Mouse (Mus musculus) lung, postnatal 0 days (tissue): Measurements from ENCODE around the gene Pjvk. TPM values are rescaled to one million over a fixed set of nuclear protein-coding genes. Genes with fewer than 3 reads are reported as not detected.

Source experiments
- ATAC-seq: fragments of 200-750 bp; cut with Nextera tagmentation; 2 replicates; pipeline ENCODE4 v1.8.0; 2017; ENCODE audit warnings: moderate library complexity
- DNase-seq: peaks from one replicate; pipeline ENCODE4 v3.0.0-alpha.2; 2016; ENCODE audit warnings: low spot score
- H3K27ac ChIP-seq: fragments of 300-500 bp; sonication (generic); 2 replicates; pipeline ENCODE4 v1.5.1; 2014; ENCODE audit warnings: antibody characterized with exemption, mild to moderate bottlenecking, low read length, mixed read lengths
- H3K27me3 ChIP-seq: fragments of 300-500 bp; sonication (generic); replicated peaks from 2 replicates; pipeline ENCODE4 v1.6.1; 2014; ENCODE audit warnings: low read length, mixed read lengths; ENCODE audit not compliant: insufficient read depth
- H3K36me3 ChIP-seq: fragments of 300-500 bp; sonication (generic); 2 replicates; pipeline ENCODE4 v1.6.1; 2014; ENCODE audit warnings: low read length, mixed read lengths; ENCODE audit not compliant: insufficient read depth
- H3K4me1 ChIP-seq: fragments of 300-500 bp; sonication (generic); 2 replicates; pipeline ENCODE4 v1.6.1; 2014; ENCODE audit warnings: antibody characterized with exemption, low read depth, low read length, mixed read lengths; ENCODE audit not compliant: insufficient read depth
- H3K4me2 ChIP-seq: fragments of 300-500 bp; sonication (generic); replicated peaks from 2 replicates; pipeline ENCODE4 v1.6.1; 2014; ENCODE audit warnings: low read depth, mild to moderate bottlenecking, low read length, moderate library complexity, mixed read lengths
- H3K4me3 ChIP-seq: fragments of 300-500 bp; sonication (generic); 2 replicates; pipeline ENCODE4 v1.5.1; 2014; ENCODE audit warnings: low read depth, low read length
- H3K9ac ChIP-seq: fragments of 300-500 bp; sonication (generic); replicated peaks from 2 replicates; pipeline ENCODE4 v1.6.1; 2014; ENCODE audit warnings: low read depth, mild to moderate bottlenecking
- H3K9me3 ChIP-seq: fragments of 300-500 bp; sonication (generic); 2 replicates; pipeline ENCODE4 v1.6.1; 2016; ENCODE audit warnings: low read length, mixed read lengths
- CTCF ChIP-seq: IDR thresholded peaks from 2 replicates; pipeline ENCODE4 v1.5.1; 2016; ENCODE audit warnings: antibody characterized with exemption, mild to moderate bottlenecking
- EP300 ChIP-seq: IDR thresholded peaks from 2 replicates; pipeline ENCODE4 v1.6.1; 2016; ENCODE audit warnings: antibody characterized with exemption, mild to moderate bottlenecking, control low read depth
- WGBS: fragments of 180-500 bp; shearing (Covaris S2); extraction: QIAGEN DNeasy Blood & Tissue Kit; methylation state at CpG from one replicate; pipeline ENCODE4 v1.1.7; 2014; 5-methylcytosine and 5-hydroxymethylcytosine counted together
- polyA plus RNA-seq: library from polyadenylated mRNA; unstranded; fragments of >200 nt; fragmentation: Nextera tagmentation; extraction: Ambion mirVana; gene quantifications from 2 replicates; pipeline ENCODE4 v1.2.1, GENCODE M21; 2015

The Pjvk gene
- polyA plus RNA-seq, 1 experiment from 2014 or later: 0.29 TPM

- peak; percentile 59 for TF ChIP-seq CTCF
- TF ChIP-seq EP300: no peak
- Histone ChIP-seq H3K4me3 (no peak overlapping the region), H3K36me3 (no peaks in the 10 kb centered on the region), H3K27ac (peak overlapping the region; percentile 91), H3K4me2 (peak overlapping the region; percentile 74), H3K27me3 (no peaks in the 10 kb centered on the region), H3K9ac (no peak overlapping the region), H3K4me1 (peaks cover 13% of the 10 kb centered on the region), H3K9me3 (no peaks in the 10 kb centered on the region)
- 40% methylated on average over 7 of the region's 7 CpGs for WGBS
- DNase-seq (peak; percentile 68), ATAC-seq (no peak)
Measured at GRCm38 (mm10) chr2:76673472-76674081, 25.3 kb downstream of the Pjvk start.

- ATAC-seq: peak; percentile 86
- H3K4me2 ChIP-seq: peak within 1 kb of the TSS; percentile 79
- peak; percentile 94 for DNase-seq
- no peaks in the 10 kb centered on the region for H3K9me3 ChIP-seq
- no peaks in the 10 kb centered on the region for H3K27me3 ChIP-seq
- TF ChIP-seq EP300 (no peak), CTCF (no peak)
- no peaks in the 10 kb centered on the region for H3K36me3 ChIP-seq
- peak within 1 kb of the TSS; percentile 78 for H3K9ac ChIP-seq
- WGBS: 5% methylated on average over 42 of the region's 52 CpGs
- peak within 1 kb of the TSS; percentile 83 for H3K27ac ChIP-seq
- peaks cover 16% of the 10 kb centered on the region for H3K4me1 ChIP-seq
- H3K4me3 ChIP-seq: peak within 1 kb of the TSS; percentile 90
Measured at GRCm38 (mm10) chr2:76674725-76675427, 26.6 kb downstream of the Pjvk start, which contains the start of gene Plekha3. Gene Plekha3 (plus strand): TSS chr2:76675281.

GRCm38 (mm10) chr2:76675451-76675850 lies 27.2 kb downstream of the Pjvk start:
- peak; percentile 47 for ATAC-seq

GRCm38 (mm10) chr2:76675949-76676348 lies 27.7 kb downstream of the Pjvk start:
- Histone ChIP-seq H3K4me3 (peak overlapping the region; percentile 90), H3K27ac (no peak overlapping the region)

More at GRCm38 (mm10) chr2:76675451-76675850, 27.2 kb downstream of the Pjvk start:
- Histone ChIP-seq H3K9me3 (no peaks in the 10 kb centered on the region), H3K4me2 (peak overlapping the region; percentile 79), H3K36me3 (peaks cover 4% of the 10 kb centered on the region; the same call in 1 of the 2 replicates), H3K9ac (peak overlapping the region; percentile 78), H3K27ac (peak overlapping the region; percentile 83), H3K4me1 (peaks cover 16% of the 10 kb centered on the region), H3K27me3 (no peaks in the 10 kb centered on the region), H3K4me3 (peak overlapping the region; percentile 90)
- TF ChIP-seq CTCF (no peak), EP300 (no peak)
- DNase-seq: no peak
- WGBS: 1% methylated on average over 28 of the region's 44 CpGs

GRCm38 (mm10) chr2:76676401-76677226 lies 28.3 kb downstream of the Pjvk start:
- Histone ChIP-seq H3K9me3 (no peaks in the 10 kb centered on the region), H3K9ac (no peak overlapping the region), H3K36me3 (peaks cover 6% of the 10 kb centered on the region; the same call in 1 of the 2 replicates), H3K4me3 (0 out of 2 replicates have a peak overlapping the region, but pooled peaks have one; percentile 90), H3K27ac (no peak overlapping the region), H3K4me2 (peak overlapping the region; percentile 79), H3K27me3 (no peaks in the 10 kb centered on the region), H3K4me1 (peaks cover 16% of the 10 kb centered on the region)
- WGBS: 49% methylated on average over 13 of the region's 13 CpGs
- TF ChIP-seq EP300 (no peak), CTCF (no peak)
- DNase-seq (no peak), ATAC-seq (no peak)

More at GRCm38 (mm10) chr2:76675949-76676348, 27.7 kb downstream of the Pjvk start:
- Histone ChIP-seq H3K27me3 (no peaks in the 10 kb centered on the region), H3K4me2 (peak overlapping the region; percentile 79), H3K9me3 (no peaks in the 10 kb centered on the region), H3K9ac (no peak overlapping the region), H3K4me1 (peaks cover 16% of the 10 kb centered on the region), H3K36me3 (peaks cover 6% of the 10 kb centered on the region; the same call in 1 of the 2 replicates)
- ATAC-seq: no peak
- 9% methylated on average over 4 of the region's 4 CpGs for WGBS
- TF ChIP-seq EP300 (no peak), CTCF (no peak)
- DNase-seq: no peak

- Histone ChIP-seq H3K27me3 (no peaks in the 10 kb centered on the region), H3K4me2 (no peak overlapping the region), H3K9me3 (no peaks in the 10 kb centered on the region), H3K4me3 (no peak overlapping the region), H3K4me1 (0 out of 2 replicates have a peak, but pooled peaks cover 4% of the 10 kb centered on the region), H3K9ac (no peak overlapping the region), H3K36me3 (peaks cover 30% of the 10 kb centered on the region), H3K27ac (no peak overlapping the region)
- TF ChIP-seq CTCF: no peak
- no peak for DNase-seq
- WGBS: 88% methylated on average over 8 of the region's 8 CpGs
- no peak for ATAC-seq
Measured at GRCm38 (mm10) chr2:76682301-76682700, 34.0 kb downstream of the Pjvk start.
